Mouse (Mus musculus) gastrocnemius, postnatal 36 days (tissue): ENCODE data around the gene Ccdc39. TPM values are rescaled to one million over a fixed set of nuclear protein-coding genes. Genes with fewer than 3 reads are reported as not detected.

ENCODE experiments used
- DNase-seq, 2 experiments: peaks; one replicate each; pipeline ENCODE4 v3.0.0; 2022
- intact Hi-C: fragments of 180-260 bp; cut with DNase I; formaldehyde crosslinking; loops from one replicate; pipeline ENCODE4 v1.15.1; 2025
- total RNA-seq, 2 experiments: library from RNA; stranded (reverse); gene quantifications; 2 replicates each; pipeline ENCODE4 v1.2.3; 2021

The Ccdc39 gene
- total RNA-seq, 2 experiments from 2014 or later, result 0.15 to 0.26 TPM

DNA sequence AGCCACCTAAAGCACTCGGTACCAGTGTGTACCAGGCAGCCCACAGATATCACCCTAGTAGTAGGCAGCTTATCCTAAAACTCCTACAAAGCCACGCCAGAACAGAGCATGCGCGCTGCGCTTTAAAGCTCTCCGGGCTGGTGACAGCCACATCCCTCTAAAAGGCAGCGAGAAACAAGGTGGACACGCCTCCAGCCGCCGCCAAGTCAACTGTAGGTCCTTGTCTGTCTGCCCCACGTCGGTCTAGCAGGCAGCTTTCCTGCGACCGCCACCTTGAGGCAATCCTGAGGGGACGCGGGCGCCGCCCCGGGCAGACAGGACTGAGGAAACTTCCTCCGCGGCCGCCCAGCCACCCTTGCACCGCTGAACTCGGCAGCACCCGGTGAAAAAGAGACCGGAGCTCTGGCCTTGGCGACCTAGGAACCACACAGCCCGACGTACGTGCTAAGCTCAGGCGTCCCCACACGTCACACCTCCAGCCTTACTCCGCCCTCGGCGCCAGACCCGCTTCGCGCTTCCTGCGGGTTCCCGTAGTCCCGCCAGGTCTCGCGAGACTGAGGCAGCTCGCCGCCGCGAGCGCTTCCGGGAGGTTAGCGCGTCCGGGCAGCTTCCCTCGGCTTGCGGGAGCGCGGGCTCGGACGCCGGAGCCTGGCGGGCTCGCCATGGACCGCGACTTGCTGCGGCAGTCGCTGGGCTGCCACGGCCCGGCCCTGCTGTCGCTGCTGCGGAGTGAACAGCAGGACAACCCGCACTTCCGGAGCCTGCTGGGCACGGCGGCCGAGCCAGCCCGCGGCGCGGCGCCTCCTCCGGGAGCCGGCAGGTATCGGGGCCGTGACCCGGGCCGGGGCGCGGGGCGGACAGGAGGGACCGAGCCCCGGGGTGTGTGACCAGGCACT, 44.2 kb downstream of the Ccdc39 start, which contains the start of gene Ttc14:
TSS of gene Ttc14 (plus strand) at position 216 of the 896 bp plus-strand sequence.
- intact Hi-C loops, result loop anchor here (10.0 kb wide), 1 partner anchor 285 kb away; the partner anchor contains the start of gene Dnajc19
- DNase-seq, result peak; percentile 96 to 97

DNA sequence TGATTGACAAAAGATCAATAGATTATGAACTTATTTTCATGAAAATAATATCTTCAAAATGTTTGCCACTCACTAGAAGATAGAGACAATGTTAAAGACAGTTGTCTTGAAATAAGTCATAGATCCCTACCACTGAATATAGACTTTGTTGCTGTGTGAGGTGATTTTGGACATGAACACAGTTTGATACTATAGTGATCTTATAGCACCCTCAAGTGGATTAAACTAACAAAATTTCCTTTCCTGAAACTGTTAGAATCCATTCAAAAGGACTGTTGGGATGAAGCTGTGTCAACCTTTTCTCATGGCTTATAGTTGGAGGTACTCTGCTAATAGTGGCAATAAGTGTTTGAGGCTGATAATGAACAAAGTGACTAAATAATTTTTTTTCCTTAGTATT, 53.1 kb downstream of the Ccdc39 start:
- intact Hi-C loops, result no loop called here

More for the DNA sequence above, 53.1 kb downstream of the Ccdc39 start:
- DNase-seq, result no peak

Other genes with a start within 250 kb of the Ccdc39 start
- gene Ttc14, start 44.5 kb downstream of the Ccdc39 start, total RNA-seq, result 10 to 100 TPM in 1 of 2 experiments, 1 to 10 TPM in 1; 9.1 to 11.3 TPM
- gene Fxr1, start 175.6 kb upstream of the Ccdc39 start, total RNA-seq, result 100 to 1,000 TPM; 394 to 435 TPM
- 100 to 1,000 TPM; 105 to 127 TPM for gene Dnajc19, start 237.0 kb upstream of the Ccdc39 start, total RNA-seq